Mouse (Mus musculus) common myeloid progenitor, adult 5-6 weeks (primary cell): ENCODE data around the gene Tmem206. TPM values are rescaled to one million over a fixed set of nuclear protein-coding genes. Genes with fewer than 3 reads are reported as not detected.
A peak's percentile ranks its signal among the peaks of the same experiment; 100 is the strongest.

Source experiments
- ATAC-seq: replicated peaks from 2 replicates; pipeline ENCODE4 v1.8.0; 2016; ENCODE audit warnings: low read depth, mild to moderate bottlenecking, moderate TSS enrichment, inconsistent platforms; ENCODE audit not compliant: poor library complexity, severe bottlenecking
- total RNA-seq: library from RNA; stranded (forward); fragments of 200-1000, 187-1606 nt; gene quantifications from 2 replicates; pipeline ENCODE4 v1.2.3, GENCODE M21; 2017

Tmem206 gene
- 28.1 and 32.6 TPM in 2 replicates for total RNA-seq

- peak; percentile 86 for ATAC-seq
These were observed at the start of gene Tmem206 for GRCm38 (mm10) chr1:191325726-191326232. Gene Tmem206, plus strand, starts transcription at chr1:191325912.

GRCm38 (mm10) chr1:191276181-191276580 is 49.5 kb upstream of the Tmem206 start:
- no peak for ATAC-seq

GRCm38 (mm10) chr1:191277549-191278059 is 48.1 kb upstream of the Tmem206 start:
- ATAC-seq = peak; percentile 17

- no peak for ATAC-seq
These were observed 47.4 kb upstream of the Tmem206 start for GRCm38 (mm10) chr1:191278324-191278723.

GRCm38 (mm10) chr1:191281171-191281570 is 44.5 kb upstream of the Tmem206 start:
- peak; percentile 92 for ATAC-seq

GRCm38 (mm10) chr1:191282319-191282718 is 43.4 kb upstream of the Tmem206 start:
- no peak for ATAC-seq

GRCm38 (mm10) chr1:191283110-191284040 is 42.3 kb upstream of the Tmem206 start:
- ATAC-seq = peak; percentile 14; the same call in 1 of the 2 replicates

GRCm38 (mm10) chr1:191284502-191284901 is 41.2 kb upstream of the Tmem206 start:
- ATAC-seq = no peak

GRCm38 (mm10) chr1:191288762-191289161 is 37.0 kb upstream of the Tmem206 start:
- ATAC-seq = peak; percentile 87

GRCm38 (mm10) chr1:191292348-191292747 is 33.4 kb upstream of the Tmem206 start:
- ATAC-seq = no peak

- no peak for ATAC-seq
These were observed 32.7 kb upstream of the Tmem206 start for GRCm38 (mm10) chr1:191293051-191293450.

GRCm38 (mm10) chr1:191293996-191294795 is 31.5 kb upstream of the Tmem206 start:
- ATAC-seq = no peak

GRCm38 (mm10) chr1:191295784-191296183 is 29.9 kb upstream of the Tmem206 start:
- ATAC-seq = no peak

- no peak for ATAC-seq
These were observed 29.3 kb upstream of the Tmem206 start for GRCm38 (mm10) chr1:191296445-191296844.

- ATAC-seq = no peak
These were observed 27.4 kb upstream of the Tmem206 start for GRCm38 (mm10) chr1:191298304-191298703.

GRCm38 (mm10) chr1:191299215-191299942 is 26.3 kb upstream of the Tmem206 start:
- ATAC-seq = peak; percentile 71; the same call in 1 of the 2 replicates

- ATAC-seq = no peak
These were observed 23.8 kb upstream of the Tmem206 start for GRCm38 (mm10) chr1:191301903-191302302.

GRCm38 (mm10) chr1:191303736-191304135 is 22.0 kb upstream of the Tmem206 start:
- ATAC-seq = no peak

- no peak for ATAC-seq
These were observed 21.5 kb upstream of the Tmem206 start for GRCm38 (mm10) chr1:191304216-191304615.

GRCm38 (mm10) chr1:191305610-191306009 is 20.1 kb upstream of the Tmem206 start:
- peak; percentile 81 for ATAC-seq
